Mouse (Mus musculus) cerebellum, adult 9-10 months (tissue): ENCODE data around the gene Mthfsd.

Experiments
- DNase-seq: peaks from one replicate; pipeline ENCODE4 v3.0.0; 2022

The Mthfsd gene

DNA sequence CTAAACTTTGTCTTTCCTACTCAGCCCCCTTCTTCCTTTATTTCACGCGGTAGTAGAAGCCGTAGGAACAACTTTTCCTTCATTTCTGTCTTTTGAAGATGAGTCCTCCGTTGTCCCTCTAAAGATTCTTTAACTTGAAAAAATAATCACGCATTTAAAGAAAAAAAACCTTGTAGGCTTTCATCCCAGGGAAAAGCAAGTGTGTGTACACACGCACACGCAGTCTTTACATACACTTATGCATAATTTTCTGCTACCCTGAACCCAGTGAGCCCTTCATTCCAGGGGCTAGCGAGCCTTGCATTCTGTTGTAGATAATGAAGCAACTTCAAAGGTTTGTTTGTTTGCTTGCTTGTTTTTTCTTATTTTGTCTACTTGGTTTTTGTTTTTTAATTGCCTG lies 19.9 kb downstream of the Mthfsd start:
- no peak for DNase-seq

DNA sequence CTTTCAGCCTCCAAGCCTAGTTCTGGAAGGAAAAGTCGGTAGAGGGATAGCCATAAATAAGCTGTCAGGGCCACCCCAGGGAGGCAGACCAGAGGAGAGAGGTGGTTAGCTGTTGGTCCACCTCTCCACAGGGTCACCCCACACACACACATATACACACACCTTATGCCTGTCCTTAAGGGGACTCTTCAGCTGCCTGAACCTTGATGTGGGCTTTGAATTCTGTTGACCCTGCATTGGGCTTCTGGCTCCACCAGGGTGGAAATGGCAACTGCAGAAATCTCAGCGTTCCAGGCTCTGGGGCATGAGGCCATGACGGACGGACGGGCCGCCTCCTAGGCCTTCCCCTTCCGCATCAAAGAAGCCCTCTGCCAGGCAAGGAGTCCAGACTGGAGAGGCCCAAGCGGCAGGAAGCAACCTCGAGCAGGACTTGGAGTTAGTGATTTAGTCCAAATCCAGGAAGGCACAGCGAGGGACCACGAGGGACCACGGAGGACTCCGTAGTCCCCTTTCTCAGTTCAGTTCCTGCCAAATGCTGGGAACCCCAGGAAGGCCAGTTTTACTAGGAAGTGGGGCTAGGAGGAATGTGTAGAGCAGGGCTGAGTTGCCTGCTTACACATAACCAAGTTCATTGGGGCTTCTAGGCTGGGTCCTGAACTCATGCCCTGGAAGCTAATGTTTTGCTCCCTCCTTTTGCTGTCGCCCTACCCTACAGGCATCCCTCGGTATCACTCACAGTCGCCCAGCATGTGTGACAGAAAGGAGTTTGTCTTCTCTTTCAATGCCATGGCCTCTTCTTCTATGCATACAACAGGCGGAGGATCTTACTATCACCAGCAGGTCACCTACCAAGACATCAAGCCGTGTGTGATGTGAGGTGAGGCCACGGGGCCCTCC lies 21.9 kb downstream of the Mthfsd start:
- no peak for DNase-seq

DNA sequence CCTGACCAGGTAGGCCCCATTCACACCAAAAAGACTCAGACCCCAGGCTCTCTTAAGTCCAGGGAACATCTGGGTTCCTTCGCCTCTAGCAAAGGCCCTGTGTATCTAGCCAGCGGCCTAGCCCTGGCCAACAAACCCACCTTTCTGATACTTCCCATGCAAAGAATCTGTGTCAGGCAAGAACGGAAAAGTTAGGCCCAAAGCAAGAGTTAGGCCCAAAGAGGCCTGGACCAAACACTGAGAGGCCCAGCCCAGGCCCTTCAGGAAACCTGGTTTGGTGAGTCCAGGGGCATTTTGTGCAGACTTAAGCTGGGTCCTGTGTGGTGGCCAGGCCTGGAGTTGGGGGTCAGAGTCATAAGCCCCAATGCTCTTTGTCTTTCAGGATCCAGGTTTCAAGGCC lies 22.6 kb downstream of the Mthfsd start:
- DNase-seq, result no peak

DNA sequence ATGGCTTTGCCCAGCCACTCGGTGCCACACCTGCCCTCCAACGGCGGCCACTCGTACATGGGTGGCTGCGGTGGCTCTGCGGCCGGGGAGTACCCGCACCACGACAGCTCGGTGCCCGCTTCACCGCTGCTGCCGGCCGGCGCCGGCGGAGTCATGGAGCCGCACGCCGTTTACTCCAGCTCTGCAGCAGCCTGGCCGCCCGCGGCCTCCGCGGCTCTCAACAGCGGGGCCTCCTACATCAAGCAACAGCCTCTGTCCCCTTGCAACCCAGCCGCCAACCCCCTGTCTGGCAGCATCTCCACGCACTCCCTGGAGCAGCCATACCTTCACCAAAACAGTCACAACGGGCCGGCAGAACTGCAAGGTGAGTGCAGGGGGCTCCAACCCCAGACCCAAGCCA lies 23.2 kb downstream of the Mthfsd start:
- no peak for DNase-seq

DNA sequence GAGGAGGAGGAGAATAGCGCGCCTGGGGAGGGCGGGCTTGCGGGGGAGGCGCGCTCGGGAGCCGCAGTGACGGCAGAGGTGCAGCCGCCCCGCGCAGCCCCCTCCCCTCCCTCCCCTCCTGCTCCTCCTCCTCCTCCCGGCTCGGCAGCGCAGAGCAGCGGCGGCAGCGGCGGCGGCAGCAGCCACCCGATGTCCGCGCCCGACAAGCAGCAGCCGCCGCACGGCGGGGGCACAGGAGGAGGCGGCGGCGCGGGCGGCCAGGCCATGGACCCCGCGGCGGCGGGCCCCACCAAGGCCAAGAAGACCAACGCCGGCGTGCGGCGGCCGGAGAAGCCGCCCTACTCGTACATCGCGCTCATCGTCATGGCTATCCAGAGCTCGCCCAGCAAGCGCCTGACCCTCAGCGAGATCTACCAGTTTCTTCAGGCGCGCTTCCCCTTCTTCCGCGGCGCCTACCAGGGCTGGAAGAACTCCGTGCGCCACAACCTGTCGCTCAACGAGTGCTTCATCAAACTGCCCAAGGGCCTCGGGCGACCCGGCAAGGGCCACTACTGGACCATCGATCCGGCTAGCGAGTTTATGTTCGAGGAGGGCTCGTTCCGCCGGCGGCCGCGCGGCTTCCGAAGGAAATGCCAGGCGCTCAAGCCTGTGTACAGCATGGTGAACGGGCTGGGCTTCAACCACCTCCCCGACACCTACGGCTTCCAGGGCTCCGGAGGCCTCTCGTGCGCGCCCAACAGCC lies 23.8 kb downstream of the Mthfsd start, which contains the start of gene Foxf1:
Gene Foxf1, plus strand, starts transcription at position 177 of the 742 bp plus-strand sequence.
- no peak for DNase-seq

DNA sequence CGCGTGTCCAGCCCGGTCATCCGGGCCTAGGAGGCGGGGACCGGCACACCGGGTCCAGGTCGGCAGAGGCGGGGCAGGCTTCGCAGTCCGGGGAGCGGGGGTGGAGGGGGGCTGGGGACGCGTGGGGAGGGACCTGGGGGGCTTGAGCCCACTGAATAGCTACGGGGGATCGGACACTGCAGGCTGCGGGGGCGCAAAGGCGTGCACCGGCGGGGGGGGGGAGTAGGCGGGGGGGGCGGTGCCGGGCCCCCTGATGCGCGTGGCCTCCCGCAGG lies 24.3 kb downstream of the Mthfsd start:
- no peak for DNase-seq

- DNase-seq, result no peak
Measured at GRCm38 (mm10) chr8:121083093-121083935, 24.9 kb downstream of the Mthfsd start.

DNA sequence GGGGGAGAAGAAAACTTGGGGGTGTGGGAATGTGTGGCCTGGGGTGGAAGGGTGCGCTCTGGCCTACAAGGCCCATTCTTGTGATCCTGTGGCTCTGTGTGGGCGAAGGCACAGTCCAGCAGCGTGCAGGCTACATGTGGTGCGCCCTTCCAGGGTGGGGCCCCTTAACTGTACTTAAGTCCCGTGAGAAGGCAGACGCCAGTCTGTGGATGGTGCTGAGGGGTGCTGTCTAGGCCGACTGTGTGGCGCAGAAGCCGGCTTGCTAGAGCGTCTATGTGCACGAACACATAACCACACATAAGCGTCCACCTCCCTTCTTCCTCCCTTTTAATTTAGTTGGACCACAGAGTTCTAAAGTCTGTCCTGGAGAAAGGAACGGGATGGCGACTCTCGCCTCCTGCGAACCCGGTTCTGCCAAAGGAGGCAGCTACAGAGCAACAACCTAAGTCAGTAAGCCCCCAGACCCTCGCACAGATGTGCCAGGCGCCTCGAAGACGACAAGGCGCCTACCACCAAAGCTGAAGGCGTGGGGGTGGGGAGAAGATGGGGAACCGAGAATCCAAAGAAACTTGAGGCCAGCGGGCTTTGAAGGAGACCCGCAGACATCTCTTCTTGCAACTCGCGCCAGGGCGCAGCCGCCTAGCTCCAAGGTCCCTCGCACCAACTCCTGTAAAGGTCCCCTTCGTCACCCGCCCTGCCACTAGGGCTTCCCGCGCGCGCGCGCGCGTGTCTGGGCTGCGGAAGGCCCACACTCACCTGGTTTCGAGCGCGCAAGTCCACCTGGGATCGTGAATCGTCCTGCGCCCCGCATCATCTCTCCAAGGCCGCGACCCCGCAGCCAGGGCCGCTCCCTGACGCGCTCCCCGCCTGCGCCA lies 25.7 kb downstream of the Mthfsd start:
- DNase-seq, result no peak

- no peak for DNase-seq
Measured at GRCm38 (mm10) chr8:121081398-121081797, 26.8 kb downstream of the Mthfsd start.

- no peak for DNase-seq
Measured at GRCm38 (mm10) chr8:121080361-121081090, 27.7 kb downstream of the Mthfsd start.

DNA sequence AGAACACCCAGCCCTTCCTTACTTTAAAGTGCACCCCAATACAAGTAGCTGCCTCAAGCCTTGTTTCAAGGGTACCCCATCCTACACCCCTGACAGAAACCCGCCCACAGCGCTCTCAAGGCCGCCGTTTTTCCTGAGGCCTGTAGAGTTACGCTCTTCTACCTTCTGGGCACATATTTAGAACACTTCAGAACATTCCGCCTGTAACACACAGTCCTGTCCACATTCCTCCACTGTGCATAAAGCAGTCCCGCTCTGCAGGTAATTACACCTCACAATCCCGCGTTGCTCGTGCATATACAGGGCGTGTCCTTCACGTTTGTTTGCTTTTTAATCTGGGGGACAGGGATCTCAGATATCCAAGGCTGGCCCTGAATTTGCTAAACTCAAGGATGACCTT lies 28.2 kb downstream of the Mthfsd start:
- DNase-seq, result no peak

GRCm38 (mm10) chr8:121079201-121079600 lies 29.0 kb downstream of the Mthfsd start:
- DNase-seq, result no peak

DNA sequence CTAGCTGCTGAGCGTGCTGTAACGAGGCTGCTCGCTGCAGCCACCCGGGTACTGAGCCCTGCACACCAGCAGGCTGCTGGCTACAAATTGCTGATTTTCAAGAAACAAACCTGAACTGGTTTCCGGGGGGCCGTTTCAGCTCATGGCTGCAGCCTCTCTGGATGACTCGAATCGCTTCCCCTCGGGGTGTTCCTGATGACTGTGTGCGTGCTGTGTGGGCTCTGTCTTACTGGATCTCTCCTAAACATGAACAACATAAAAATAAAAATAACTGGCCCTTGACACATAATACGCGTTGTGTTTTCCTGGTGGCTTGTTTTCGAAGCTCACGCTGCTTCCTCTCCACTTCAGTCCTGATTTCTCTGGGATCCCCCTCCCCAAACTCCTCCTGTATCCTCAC lies 29.5 kb downstream of the Mthfsd start:
- no peak for DNase-seq

- DNase-seq, result no peak
Measured at GRCm38 (mm10) chr8:121076555-121076954, 31.6 kb downstream of the Mthfsd start.

DNA sequence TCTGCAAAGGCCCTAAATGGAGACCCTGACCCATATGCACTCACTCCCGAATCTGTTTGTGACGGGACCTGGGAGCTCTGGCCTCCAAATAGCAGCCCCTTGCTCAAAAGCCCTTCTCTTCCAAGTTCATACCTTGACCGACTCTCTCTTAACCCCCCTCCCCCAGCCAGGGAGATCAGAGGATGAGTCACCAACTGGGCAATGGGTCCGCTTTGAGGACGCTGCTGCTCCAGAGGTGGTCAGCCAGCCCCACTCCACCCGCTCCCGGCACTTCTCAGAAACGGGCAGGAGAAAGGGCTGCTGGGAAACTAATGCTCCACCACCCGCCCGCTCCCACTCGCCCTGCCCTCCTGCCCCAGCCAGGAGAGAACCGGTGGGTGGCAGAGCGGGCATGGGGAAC lies 32.3 kb downstream of the Mthfsd start:
- no peak for DNase-seq

DNA sequence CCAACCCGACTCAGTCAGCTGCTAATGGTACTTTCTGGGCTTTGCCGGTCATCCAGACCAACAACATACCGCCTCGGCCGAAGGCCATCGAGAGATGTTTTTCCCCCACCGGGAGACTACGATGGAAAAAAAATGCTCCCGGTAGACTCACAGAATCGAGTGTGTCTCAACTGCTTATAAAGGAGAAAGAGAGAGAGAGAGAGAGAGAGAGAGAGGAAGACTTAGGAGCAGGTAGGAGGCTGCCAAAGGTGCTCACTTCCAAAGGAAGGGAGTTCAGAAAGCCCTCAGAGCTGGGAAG lies 33.4 kb downstream of the Mthfsd start:
- DNase-seq, result no peak

DNA sequence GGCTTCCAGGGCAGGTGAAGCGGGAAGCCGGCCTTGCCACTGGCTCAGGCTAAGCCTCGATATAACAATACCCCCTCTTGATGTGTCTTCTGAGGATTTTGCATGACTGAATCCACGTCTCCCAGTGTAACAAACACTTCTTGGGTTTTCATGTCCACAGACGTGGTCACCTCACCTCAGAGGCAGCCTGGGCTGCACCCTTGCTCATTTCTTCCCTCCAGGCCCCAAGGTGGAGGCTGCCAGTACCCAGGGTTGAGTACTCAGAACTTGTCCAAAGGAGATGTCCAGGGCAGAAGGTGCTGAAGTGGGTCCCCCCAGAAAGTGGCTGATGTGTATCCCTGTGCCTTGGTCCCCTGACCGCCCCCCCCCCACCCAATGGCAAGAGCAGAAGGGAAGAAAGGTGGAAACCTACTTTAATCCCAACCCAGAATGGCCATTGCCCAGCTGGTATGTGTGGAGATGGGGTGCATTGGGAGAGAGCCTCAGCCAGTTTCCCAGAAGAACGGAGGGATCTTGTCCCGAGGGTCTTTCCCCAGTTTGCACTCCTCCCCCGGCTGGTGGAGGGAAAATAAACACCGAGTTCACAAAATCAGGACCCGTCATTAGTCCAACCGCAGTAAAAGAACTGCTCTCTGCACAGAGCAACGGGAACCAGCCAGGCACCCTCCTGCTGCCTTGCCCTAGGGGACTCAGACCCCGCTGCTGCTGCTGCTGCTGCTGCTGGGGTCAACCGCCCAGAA lies 33.9 kb downstream of the Mthfsd start:
- no peak for DNase-seq

GRCm38 (mm10) chr8:121073174-121074107 lies 34.8 kb downstream of the Mthfsd start:
- DNase-seq, result no peak

GRCm38 (mm10) chr8:121072406-121073130 lies 35.6 kb downstream of the Mthfsd start:
- no peak for DNase-seq
